Mouse (Mus musculus) heart, postnatal 14 days (tissue): ENCODE measurements around the gene Pcx. TPM values are rescaled to one million over a fixed set of nuclear protein-coding genes. Genes with fewer than 3 reads are reported as not detected.

Experiments used
- DNase-seq, 2 experiments: peaks; one replicate each; pipeline ENCODE4 v3.0.0; 2021 to 2022
- intact Hi-C: fragments of 180-260 bp; cut with DNase I; formaldehyde crosslinking; loops from one replicate; pipeline ENCODE4 v1.15.1; 2025
- long read RNA-seq, 2 experiments: library from polyadenylated mRNA; stranded (forward); transcript quantifications; one replicate each; pipeline ENCODE4 v2.0.0; 2021
- total RNA-seq, 2 experiments: library from RNA; stranded (reverse); gene quantifications; 2 replicates each; pipeline ENCODE4 v1.2.3; 2021

Gene Pcx
- 10 to 100 TPM in 1 of 2 experiments, 1 to 10 TPM in 1; 6.4 to 21.2 TPM for total RNA-seq
- long read RNA-seq, experiment 1, full-length matches to known transcripts: 5 of 8 reads
- long read RNA-seq, experiment 1, partial matches to known transcripts: 2 of 8 reads
- long read RNA-seq, experiment 1, other reads (novel, unspliced or antisense): 1 of 8 reads
- long read RNA-seq, experiment 2, full-length matches to known transcripts: 14 of 28 reads
- long read RNA-seq, experiment 2, partial matches to known transcripts: 10 of 28 reads
- long read RNA-seq, experiment 2, other reads (novel, unspliced or antisense): 4 of 28 reads

GRCm38 (mm10) chr19:4509986-4510963 lies at the start of gene Pcx:
Gene Pcx, plus strand, starts transcription at chr19:4510472.
- intact Hi-C loops: loop anchor here (5.0 kb wide), 1 partner anchor 107 kb away; the partner anchor contains the start of gene Lrfn4
- DNase-seq: peak; percentile 98 to 99

GRCm38 (mm10) chr19:4461981-4462380 lies 48.3 kb upstream of the Pcx start:
- intact Hi-C loops: no loop called here
- DNase-seq: no peak

DNA sequence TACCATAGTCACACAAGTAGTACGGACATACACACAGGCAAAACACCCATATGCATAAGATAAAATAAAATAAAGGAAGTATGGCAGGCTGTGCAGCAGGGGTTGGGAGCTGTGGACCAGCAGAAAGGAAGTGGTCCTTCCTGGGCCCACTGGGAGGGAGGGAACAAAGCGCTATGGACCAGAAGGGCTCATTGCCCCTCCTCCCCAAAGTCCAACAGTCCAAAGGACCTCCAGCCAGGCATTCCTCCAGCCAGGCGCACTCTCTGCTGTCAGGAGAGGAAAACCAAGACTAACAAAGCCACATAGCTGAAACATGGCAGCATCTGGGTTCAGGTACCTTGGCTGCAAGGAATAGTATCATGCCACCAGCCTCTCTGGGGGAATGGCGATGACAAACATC lies 45.6 kb upstream of the Pcx start:
- intact Hi-C loops: no loop called here
- no peak for DNase-seq

DNA sequence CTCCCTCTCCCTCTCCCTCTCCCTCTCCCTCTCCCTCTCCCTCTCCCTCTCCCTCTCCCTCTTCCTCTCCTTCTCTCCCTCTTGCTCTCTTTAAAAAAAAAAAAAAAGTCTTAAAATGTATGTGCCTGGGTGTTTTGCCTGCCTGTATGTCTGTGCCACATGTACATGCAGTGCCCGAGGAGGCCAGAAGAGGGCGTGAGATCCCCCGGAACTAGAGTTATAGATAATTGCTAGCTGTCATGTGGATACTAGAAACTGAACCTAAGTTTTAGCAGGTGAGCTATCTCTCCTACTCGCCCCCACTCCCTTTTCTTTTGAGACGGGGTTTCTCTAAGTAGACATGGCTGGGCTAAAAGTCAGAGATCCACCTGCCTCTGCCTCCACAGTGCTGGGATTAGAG lies 41.9 kb upstream of the Pcx start:
- intact Hi-C loops: no loop called here
- no peak for DNase-seq

- intact Hi-C loops: no loop called here
- DNase-seq: no peak
Observed at GRCm38 (mm10) chr19:4473549-4473948, 36.7 kb upstream of the Pcx start.

GRCm38 (mm10) chr19:4474739-4475138 lies 35.5 kb upstream of the Pcx start:
- no peak for DNase-seq
- intact Hi-C loops: no loop called here

DNA sequence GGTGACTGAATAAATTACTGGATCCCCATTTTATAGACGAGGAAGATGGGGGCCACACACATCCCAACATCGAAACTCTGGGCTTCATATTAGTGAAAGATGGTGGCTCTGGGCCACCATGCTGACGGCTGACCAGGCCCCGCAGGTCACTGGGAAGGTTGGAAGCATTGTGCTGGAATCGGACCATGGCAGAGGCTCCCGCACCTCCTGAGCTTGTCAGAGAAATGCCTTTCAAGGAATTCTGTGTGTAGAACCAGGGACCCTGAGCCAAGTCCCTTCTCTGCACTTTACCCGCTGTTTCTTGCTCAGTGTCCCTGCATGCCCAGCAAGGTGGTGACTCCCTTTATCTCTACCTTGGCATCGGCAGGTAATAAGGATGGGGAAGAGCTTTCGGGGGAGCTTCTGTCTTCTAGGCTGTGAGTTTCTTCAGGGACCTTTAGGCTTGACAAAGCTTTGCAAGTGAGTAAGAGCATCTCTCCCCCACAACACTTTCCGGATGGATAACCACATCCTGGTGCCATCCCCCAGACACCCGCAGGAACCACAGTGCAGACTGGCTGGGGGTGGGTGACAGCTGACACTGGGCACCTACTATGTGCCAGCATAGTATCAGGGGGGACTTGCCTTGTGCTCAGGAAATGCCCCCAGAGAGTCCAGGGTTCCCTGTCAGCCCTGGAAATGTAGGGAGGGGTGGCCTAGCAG lies 34.9 kb upstream of the Pcx start:
- intact Hi-C loops: no loop called here
- no peak for DNase-seq

DNA sequence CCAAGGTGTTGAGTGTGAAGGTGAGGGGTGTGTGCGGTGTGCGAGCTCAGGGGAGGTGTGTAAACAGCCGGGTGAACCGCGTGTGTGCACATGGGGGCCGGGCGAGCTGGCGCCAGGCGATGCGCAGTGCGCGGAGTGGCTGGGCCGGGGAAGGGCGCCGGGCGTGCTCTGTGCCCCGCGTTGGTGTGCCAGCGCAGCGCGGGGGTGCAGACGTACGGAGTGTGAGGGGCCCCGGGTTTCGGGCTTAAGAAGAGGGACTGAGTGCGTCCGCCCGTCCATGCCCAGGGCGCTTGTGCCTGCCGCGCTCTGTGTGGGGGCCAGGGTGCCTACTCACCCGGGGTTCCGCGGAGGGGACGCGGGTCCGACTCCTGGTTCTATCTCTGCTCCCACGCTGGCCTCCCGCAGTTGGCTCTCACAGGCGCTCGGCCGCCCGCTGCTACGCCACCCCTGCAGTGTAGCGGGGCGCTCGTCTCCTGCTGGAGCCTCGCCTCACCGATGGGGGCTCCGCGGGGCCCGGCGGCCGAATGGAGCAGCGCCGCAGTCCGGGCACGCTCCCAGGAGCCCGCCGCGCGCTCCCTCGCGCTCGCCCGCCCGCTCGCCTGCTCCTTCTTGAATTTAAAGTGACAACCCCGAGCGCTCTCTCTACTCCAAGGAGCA lies 33.5 kb upstream of the Pcx start:
- intact Hi-C loops: no loop called here
- DNase-seq: peak; percentile 53 to 60

- intact Hi-C loops: no loop called here
- DNase-seq: peak; percentile 32 to 38
Observed at GRCm38 (mm10) chr19:4477345-4478189, 32.7 kb upstream of the Pcx start, which contains the start of gene Syt12. Gene Syt12, minus strand, starts transcription at chr19:4477447.

- intact Hi-C loops: no loop called here
Observed at GRCm38 (mm10) chr19:4478190-4478516, 32.1 kb upstream of the Pcx start.

GRCm38 (mm10) chr19:4480041-4480440 lies 30.2 kb upstream of the Pcx start:
- DNase-seq: no peak
- intact Hi-C loops: no loop called here

More at GRCm38 (mm10) chr19:4478190-4478516, 32.1 kb upstream of the Pcx start:
- DNase-seq: no peak

GRCm38 (mm10) chr19:4481326-4481725 lies 28.9 kb upstream of the Pcx start:
- intact Hi-C loops: no loop called here
- no peak for DNase-seq

DNA sequence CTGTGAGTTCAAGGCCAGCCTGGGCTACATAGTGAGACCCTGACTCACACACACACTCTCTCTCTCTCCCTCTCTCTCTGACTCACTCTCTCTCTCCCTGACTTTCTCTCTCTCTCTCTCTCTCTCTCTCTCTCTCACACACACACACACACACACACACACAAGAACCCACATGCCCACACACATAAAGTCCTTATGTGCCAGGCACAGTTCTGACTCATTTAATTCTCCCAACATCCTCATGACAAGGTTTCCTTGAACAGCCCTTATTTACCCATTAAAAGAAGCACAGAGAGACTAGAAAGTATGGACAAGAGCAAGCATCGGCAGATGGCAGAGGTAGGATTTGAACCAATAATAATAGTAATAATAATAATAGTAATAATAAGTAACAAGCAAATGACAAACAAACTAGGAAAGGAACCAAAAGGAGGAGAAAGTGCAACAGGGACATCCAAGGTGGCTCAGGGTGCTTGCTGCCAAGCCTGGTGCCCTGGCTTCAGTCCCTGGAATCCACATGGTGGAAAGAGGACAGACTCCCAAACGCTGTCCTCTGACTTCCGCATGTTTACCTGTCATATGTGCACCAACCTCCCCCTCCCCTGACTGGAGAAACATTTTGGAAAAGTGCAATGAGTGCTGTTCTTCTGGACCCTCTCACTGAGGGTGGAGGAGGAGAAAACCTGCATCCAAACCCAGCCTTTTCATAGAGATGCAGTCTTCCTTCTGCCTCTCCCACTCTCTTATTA lies 28.0 kb upstream of the Pcx start:
- peak in 1 of 2 experiments; percentile 39 for DNase-seq
- intact Hi-C loops: no loop called here

DNA sequence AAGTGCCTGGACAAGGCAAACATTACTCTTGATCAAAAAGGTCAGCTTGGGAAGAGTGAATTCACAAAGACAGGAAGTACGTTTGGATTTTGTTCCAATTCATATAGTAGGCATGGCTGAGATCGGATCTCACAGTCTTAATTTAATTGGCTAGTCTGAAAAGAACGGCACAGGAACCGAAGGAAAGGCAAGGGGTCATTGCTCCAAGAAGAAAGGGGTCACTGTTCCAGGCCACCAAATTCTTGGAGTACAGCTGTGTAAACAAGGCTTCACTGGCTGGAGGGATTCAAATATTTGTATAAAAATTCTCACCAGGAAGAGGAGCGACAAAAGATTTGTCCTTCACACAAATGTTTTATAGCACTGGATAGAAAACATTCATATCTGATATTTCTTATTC lies 25.3 kb upstream of the Pcx start:
- intact Hi-C loops: no loop called here
- DNase-seq: no peak

GRCm38 (mm10) chr19:4487877-4488276 lies 22.4 kb upstream of the Pcx start:
- intact Hi-C loops: no loop called here
- DNase-seq: no peak

DNA sequence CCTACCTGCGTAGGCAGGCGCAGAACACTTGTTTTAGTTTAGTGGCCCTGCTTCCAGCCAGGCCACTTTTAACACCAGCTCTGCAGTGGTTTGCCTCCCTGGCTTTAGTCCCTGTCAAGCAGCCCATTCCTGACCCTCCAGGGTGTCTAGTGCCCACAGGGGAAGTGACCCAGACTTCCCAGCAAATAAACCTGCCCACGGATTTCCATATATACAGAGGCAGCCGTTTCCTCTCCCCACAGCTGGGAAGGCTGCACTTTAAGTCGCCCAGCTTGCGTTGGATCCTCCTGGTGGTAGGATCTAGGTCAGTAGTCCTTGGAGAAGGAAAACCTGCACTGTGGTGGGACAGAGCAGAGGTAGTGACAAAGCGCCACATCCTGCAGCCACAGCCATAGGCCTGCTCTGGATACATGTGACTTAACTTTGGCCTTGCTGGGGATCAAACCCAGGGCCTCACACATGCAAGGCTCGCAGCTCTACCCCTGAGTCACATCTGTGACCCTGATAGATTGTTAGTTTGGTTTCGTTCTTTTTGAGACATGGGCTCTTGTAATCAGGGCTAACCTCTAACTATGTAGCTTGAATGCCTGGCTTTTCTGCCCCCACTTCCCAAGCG lies 19.1 kb upstream of the Pcx start:
- intact Hi-C loops: no loop called here
- DNase-seq: no peak

GRCm38 (mm10) chr19:4492526-4493296 lies 17.6 kb upstream of the Pcx start:
- intact Hi-C loops: no loop called here
- peak; percentile 55 to 61 for DNase-seq

- DNase-seq: no peak
- intact Hi-C loops: loop anchor here (5.0 kb wide), 1 partner anchor 123 kb away; the partner anchor contains the start of gene Lrfn4
Observed at GRCm38 (mm10) chr19:4494707-4495106, 15.6 kb upstream of the Pcx start.
